Mouse (Mus musculus): ENCODE results near the gene Pik3c2g.

- TF ChIP-seq CTCF (IDR thresholded peaks at IDR 0.05): no peak
- no peak for TF ChIP-seq POLR2A (IDR thresholded peaks at IDR 0.05; ENCODE audit: insufficient read depth, low read depth, low read length)
- no peak for TF ChIP-seq EP300 (IDR thresholded peaks at IDR 0.05; ENCODE audit: insufficient read depth, low read depth, low read length)
Observed at GRCm38 (mm10) chr6:139878362-139878696, 291.3 kb downstream of the Pik3c2g start.
